Mouse (Mus musculus) liver, postnatal 0 days (tissue): Measurements from ENCODE around the gene Llph.

Source experiments
- CTCF ChIP-seq: sonication (generic); IDR thresholded peaks from 2 replicates; pipeline ENCODE4 v1.5.1; 2016; ENCODE audit warnings: antibody characterized with exemption, low read depth
- EP300 ChIP-seq: IDR thresholded peaks from 2 replicates; pipeline ENCODE4 v1.6.1; 2016; ENCODE audit warnings: antibody characterized with exemption, low read depth, mild to moderate bottlenecking

- TF ChIP-seq EP300 (no peak), CTCF (no peak)
Observed at GRCm38 (mm10) chr10:120191165-120191564, 35.7 kb upstream of the Llph start.
